Mouse (Mus musculus) testis, postnatal 10 days (tissue): ENCODE measurements around the gene Gpr155.

Source experiments
- DNase-seq: peaks from one replicate; pipeline ENCODE4 v3.0.0; 2021; ENCODE audit warnings: low spot score

Gene Gpr155

DNA sequence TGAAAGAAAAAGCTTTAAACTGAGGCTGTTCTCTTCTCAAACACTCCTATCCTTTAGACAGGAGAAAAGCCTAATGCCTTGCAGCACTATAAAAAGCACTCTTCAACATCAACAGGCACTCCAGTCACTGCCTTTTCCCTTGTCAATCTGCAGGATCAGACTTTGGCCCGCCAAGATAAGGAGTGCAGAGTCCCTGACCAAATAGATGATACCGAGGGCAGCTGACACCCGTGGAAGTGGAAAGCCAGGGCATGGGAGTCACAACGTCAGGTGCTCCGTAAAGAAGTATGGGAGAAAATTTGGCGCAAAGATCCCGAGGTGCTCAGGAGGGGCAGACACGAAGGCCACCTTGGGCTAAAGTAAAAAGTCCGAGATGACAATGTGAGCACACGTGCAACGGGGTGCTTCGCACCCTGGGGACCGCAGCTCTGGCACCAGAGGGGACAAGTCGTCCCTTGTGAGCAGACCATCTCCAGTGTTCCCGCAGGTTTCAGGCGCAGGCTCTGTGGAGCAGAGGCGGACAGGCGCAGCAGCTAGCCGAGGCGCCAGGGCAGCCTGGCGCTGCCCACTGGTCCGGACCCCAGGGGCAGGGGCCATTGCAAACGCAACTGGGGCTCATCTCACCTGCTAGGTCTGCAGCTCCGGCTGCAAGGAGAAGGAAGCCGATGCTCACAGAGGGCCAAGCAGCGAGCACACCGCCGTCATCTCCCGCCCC, 574 bp downstream of the Gpr155 start:
- DNase-seq = no peak

DNA sequence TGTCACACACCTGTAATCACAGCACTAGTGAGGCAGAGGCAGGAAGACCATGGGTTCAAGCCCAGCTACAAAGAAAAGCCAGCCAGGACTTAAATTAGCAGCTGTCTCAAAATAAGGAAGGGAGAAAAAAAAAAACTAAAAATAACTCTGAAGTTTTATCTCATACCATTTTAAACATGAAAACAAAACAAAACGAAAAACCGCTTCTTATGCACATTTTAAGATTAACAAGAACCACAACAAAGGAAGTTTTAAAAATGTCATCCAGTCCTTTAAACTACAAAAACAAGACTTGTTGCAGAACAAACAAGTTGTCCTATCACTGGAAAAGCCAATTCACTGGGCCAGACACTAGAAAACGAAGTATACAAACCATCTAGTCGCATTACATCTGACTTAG, 1.2 kb downstream of the Gpr155 start:
- DNase-seq = no peak

DNA sequence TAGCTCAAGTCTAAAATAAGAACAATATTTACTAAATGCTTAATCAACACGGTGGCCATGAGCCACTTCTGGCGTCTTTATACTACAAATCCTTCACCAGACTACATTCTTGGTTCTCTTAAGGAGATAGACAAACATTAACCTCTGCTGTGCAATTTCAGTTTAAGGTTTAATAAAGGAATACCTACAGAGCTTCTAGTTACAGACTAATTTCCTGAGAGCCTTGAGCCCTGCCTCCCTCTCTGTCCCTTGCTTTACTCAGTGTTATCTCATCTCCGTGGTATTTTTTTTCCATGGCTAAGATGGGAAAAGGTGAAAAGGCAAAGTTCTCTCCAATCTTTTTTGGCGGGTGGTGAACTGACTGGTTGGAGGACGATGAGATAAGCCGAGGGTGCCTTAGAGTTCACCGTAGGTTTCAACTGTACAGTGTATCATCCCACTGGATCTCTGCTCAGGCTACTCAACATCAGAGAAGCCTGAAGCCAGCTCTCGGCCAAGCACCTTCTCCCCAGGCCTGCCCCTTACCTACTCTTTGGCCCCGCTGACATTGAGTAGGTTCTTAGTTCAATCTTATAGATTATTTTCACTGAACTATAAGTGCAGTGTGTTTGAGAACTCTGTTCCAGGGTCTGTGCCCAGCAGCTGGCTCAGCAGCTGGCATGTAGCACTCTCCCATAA, 5.9 kb downstream of the Gpr155 start:
- no peak for DNase-seq

DNA sequence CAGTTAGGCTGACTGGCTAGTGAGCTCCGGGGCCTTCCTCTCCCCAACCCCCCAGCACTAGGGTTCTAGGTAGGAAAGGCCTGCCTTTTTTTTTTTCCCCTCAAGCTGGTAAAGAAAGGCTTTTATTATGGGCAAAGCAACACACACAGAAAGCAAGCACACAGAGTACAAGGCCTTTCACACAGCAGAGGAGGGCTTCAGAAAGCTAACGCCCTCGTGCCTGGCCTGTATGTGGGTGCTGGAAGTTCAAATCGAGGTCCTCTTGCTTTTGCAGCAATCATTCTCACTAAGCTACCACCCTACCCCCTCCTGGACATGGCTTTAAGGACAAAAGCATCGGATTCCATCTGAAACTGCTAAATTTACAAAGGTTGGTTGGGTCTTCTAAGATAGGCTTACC, 6.7 kb downstream of the Gpr155 start:
- DNase-seq = no peak

DNA sequence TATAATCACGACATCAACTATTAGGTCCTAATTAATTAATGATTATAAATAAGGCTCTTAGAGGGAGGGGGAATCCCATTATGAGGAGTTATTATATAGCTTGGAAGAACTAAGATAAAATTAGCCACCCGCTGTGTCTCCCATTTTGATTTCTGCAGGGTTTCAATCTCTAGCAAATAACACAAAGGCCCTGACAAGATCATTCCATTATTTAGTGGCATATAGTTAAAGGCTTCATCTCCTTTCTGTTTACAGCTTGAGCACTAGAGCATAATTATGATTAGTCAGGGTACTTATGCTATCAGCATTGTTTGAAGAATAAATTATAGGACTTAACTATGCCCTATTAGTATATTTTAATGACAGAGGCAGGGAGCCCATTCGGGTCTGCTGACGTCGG, 8.0 kb downstream of the Gpr155 start:
- no peak for DNase-seq

DNA sequence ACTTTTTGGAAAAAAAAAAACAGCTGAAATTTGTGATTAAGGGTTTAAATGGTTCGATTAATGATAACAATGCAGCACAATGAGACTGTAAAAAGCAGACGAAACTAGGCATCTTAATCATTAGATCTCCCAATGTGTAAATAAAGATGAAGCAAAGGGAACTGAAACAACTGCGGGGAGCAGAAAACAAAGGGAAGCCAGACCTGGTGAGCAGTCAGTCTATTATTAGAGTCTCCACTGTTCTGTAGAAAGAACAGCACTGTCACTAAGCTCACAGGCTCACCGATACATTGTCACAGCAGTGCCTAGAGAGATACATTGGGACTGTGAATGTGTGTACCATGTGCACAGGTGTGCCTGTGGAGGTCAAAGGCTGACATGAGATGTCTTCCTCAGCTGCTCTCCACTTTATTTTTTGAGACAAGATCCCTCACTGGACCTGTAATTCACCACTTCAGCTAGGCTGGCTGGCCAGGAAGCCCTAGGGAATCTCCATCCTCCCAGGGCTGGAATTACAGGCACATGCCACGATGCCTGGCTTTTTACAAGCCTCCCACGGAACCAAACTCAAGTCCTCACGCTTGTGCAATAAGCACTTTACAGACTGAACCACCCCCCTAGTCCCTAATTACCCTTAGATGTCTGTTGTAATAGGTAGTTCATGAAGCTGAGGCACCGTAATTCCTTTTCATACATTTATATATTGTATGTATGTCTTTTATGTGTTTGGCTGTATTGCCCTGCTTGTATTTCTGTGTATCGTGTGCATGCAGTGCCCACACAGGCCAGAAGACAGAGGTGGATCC, 14.6 kb downstream of the Gpr155 start:
- no peak for DNase-seq

DNA sequence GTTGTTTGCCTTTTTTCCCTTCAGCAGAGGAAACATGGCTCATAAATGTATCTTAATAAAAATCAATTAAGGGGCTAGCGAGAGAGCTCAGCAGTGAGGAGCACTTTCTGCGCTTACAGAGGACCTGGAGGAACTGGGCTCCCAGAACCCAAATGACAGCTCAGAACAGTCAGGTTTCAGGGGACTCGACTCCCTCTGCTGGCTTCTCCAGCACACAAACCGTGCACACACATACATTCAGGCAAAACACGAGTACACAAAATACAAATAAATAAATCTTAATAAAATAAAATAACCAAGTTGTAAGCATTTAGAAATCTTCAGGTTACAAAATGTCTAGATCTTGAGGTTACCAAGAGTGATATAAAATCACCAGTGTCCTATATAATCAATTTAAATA, 22.9 kb downstream of the Gpr155 start:
- no peak for DNase-seq

DNA sequence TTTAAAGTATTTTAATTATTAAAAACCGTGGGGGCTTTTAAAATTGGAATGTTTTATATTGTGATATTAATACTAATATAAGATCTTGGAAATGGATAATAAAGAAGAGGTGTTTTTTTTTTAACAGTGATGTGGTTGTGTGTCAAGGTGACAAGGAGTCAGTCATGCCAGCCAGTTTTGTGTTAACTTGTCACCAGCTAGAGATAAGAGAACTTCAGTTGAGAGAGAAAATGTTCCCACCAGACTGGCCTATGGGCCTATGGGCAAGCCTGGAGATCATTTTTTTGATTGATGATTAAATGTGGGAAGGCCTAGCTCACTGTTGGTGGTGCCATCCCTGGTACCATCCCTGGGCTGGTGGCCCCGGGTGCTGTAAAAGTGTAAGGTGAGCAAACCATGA, 25.8 kb downstream of the Gpr155 start:
- DNase-seq = no peak

DNA sequence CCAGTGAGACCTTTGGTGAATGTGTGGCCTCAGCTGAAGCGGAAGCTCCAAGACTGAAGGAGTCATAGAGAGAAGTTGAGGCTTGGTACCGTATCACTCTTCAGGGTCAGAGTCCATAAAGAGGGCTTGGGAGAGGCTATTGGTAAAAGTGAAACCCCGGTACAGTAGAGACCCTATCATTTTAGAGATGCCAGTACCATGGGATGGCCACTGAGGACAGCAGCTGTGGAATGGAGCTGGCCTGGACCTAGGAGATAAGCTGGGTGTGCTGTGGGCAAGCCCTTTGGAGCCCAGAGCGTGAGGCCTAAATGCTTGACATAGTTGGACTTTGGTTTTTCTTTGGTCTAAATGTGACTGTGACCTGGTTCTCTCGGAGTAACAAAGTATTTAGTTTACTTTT, 26.4 kb downstream of the Gpr155 start:
- DNase-seq = no peak

DNA sequence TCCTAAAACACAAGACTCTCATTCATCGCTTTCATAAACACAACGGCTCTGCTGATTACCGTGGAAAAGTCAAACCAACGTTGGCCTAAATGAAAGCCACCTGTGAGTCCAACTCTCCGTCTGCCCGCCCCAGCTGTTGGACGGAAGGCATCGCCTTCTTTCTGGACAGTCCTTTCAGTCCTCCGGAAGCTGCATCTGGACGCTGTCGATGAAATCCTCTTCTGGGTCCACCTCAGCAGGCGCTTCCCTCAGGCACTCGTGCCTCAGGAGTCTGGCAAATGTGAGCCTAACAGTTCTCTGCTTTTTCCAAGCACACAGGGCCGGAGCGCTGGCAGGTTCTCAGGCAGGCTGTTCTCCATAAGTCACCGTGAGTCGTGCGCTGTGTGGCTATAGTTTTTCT, 29.4 kb downstream of the Gpr155 start:
- no peak for DNase-seq

DNA sequence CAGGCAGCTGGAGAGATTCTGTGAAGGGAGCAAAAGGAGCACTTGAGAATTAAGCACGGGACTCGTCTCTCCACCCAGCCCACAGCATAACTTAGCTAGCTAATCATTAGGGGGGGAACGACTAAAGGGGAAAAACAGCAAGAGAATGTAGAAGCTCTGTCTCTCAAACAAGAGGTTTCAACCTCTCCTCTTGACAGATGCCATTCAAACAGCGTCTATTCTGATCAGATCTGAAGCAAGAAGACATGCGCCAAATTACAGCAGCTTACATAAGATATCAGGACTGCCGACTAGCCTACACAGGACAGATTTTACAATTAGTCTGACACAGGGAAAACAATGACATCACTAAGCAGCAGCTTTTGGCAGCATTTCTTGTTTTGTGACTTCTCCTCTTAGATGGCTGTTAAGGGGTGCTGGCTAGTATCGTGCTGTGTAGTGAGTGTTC, 34.4 kb downstream of the Gpr155 start:
- DNase-seq = no peak

DNA sequence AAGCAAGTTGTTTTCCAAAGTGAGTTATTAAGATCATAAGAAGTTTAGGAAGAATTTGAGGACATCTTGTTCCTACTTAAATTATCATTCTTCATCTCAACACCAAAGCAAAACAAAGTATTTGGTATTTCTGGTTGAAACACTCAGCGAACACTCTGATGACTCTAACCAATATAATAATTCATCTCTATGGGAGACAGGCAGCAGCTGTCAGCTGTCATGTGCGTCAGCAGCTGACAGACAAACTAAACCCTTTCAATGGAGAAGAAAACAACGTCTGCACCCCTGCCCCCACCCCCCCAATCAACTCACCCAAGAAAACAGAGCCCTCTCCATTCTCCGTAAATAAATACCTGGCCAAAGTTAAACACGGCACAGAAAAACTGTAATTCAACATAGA, 34.9 kb downstream of the Gpr155 start:
- DNase-seq = no peak

DNA sequence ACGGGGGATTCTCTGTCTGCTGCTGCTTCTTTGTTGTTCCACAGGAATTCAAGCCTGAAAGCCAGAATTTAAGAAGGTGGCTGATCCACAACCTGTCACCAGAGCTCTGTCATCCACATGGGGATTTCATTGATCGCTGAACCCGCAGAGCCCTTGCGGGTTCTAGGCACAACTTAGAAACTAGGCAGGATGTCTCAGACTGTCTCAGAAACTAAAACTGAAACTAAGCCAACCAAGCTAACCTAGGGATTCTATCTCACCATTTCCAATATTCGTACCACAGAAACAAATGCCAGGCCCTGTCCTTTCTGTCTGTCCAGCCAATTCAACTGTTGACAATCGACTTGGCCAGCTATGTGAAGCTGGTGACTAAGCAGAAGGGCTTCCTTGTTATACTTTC, 38.2 kb downstream of the Gpr155 start:
- no peak for DNase-seq

DNA sequence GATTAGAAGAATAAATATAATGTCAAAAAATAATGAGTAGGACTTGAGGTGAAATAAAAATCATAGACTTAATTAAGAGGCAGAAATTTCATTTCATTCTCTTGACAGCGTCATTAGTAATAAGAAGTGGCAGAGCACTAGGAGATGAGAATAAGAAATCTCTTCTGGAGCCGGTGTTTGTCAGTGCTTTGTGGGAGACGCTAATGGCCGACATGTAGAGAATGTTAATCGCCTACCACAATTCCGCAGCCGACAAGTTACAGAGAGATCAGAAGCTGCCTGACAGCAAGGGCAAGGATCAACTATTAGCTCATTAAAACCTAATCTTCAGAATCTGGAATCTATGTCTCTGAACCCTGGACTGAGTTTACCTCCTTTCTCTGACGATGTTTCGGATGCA, 38.6 kb downstream of the Gpr155 start:
- DNase-seq = no peak

DNA sequence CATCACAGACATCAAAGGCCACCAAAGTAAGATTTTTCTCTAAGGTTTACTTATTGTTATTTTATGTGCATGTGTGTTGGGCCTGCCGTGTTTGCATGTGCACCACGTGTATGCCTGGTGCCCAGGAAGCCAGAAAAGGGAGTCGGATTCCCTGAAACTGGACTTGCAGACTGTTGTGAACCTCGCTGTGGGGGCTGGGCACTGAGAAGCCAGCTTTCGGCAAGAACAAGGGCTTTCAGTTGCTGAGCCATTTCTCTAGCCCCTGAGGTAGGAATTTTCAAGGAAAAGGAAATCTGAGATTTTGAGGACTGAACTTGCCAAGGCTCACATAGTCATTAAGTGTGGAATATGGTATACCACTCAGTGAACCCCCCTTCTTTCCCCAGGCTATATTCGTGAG, 39.2 kb downstream of the Gpr155 start:
- DNase-seq = no peak

DNA sequence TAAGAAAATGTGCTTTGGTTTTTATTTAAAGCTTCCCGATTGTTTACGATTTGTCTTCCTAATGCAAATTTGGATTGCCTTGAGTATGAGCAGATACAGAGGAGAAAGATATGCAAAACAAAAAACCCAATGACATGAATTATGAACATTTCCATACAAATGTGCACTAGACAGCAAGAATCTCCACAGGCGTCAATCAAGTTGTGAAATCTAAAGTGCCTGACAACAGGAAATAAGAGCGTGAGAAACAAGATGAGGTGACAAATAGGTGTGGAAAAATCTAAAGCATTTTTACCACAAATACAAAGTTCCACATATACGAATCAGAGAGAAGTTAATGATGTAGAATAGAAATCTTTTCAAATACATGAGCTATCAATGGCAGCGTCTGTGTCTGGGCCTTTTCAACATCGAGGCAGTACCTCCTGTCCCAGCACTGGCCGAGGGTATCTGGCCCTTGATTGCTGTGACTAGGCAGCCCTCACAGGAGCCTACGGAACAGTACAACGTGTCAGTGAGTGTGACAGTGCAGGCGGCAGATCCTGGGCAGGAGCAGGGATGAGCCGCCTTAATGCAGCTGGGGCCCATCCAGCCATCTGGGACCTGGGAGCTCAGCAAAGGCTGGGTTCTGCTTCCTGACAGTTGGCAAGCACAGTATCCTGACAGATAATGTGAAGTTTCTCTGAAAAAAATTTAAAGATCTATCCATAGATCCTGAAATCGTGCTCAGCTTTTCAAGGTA, 39.9 kb downstream of the Gpr155 start:
- no peak for DNase-seq

DNA sequence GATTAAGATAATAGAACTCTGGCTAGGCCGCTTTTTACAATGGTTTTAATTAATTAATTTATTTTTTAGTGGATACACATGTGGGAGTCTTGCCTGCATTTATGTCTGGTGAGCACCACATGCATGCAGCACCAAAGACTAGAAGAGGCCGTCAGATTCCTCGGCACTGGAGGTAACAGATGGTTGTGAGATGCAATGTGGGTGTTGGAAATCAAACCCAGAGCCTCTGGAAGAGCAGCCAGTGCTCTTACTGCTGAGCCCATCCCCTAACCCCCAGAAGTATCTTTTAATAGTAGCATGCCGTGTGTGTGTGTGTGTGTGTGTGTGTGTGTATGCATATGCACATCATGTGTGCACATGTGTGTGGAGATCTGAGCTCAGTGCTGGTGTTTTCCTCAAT, 41.2 kb downstream of the Gpr155 start:
- DNase-seq = no peak

DNA sequence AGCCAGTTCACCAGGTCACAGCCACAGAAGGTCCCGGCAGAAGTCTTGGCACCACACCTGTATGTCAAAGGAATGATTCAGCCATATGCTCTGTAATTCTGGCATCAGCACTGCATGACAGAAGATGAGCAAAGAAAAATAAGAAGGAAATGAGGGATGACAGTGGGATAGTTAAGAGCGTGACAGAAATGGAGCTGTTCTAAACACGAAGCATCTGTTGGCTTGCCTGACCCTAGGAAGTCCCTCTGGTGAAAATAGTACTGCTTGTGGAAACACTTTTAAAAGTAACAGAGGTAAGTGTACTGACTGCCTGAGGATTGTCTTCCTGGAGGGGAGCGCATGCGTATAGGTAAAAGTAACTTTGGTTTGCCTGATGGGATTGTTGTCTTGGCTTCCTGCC, 42.7 kb downstream of the Gpr155 start:
- no peak for DNase-seq

DNA sequence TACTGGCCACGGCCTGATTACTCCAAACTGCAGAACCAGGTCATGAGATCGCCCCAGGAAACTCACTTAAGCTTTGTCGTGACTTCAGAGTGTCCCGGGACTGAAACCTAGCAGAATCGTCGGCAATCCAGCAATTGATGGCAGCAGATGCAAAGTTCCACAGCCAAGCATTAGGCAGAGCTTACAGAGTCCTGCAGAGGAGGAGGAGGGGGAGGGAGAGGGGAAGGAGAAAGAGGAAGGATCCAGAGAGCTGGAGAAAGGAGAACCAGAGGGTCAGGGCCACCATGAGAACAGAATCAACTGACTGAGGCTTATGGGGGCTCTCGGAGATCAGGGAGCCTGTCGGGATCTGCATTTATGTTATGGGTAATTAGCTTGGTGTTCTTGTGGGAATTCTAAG, 48.0 kb downstream of the Gpr155 start:
- no peak for DNase-seq

DNA sequence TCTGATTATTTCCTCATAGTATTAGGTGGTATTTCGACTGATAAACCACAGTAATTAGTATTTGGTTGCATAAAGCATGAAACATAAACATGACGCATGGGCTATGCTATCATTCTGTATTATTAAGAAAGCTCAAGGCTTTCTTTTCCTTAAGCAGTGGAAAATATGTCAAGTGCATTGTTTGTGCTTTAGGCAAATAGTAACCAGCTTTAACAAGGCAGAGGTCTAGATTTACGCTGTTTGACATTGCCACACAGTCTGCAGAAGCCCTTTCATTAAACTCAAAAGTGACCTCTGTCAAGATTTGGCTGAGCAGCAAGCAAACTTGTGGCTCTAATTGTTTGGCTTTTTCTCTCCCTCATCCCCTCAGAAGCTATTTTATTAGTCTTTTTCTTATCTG, 50.4 kb downstream of the Gpr155 start:
- no peak for DNase-seq

DNA sequence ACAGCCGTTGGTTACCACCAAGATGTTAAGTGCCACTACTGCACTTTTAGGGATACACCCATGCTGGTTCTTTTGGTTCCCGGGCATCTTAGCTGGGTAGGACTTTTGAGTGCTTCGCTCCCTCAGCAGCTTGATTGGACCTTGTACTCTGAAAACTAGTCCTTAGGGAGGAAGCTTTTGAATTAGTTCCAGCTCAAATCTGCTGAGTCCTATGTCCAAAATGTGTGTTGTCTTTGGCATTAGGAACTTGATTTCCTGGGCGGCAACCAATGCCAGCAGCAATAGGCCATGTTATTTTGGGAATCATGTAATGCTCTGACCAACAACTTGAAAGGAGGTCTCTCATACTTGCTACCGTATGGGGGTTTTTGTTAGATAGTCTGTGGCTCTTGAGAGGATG, 60.5 kb downstream of the Gpr155 start:
- no peak for DNase-seq

DNA sequence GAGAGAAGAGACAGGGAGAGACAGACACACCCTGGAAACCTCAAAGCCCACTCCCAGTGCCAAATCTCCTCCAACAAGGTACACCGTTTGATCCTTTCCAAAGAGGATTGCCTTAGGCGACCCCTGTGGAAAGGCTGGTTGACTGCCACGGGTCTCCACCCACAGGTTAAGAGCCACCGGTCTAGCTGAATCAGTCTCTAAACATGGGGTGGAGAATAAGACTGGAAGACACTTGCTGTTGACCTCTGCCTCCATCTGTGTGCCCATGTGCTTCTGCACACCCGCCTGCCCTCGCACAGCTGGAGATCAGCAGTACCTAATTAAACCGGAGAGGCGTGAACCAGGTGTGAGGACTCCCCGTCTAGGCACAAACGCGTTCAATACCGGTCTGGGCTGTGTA, 63.4 kb downstream of the Gpr155 start:
- no peak for DNase-seq

DNA sequence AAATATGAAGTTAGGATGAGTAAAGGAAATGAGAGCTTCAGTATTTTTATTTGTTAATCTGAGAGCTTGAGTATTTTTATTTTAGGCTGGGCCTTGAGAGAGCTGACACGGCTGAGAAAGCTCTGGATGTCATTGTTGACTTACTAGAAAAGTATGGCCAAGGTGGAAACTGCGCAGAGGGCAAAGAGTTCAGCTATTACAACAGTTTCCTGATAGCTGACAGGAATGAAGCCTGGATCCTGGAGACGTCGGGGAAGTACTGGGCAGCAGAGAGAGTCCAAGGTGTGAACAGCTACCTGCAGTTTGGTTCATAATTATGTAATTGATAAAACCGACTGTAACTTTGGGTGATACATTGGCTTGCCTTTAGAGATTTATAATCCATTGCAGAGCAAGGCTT, 67.2 kb downstream of the Gpr155 start:
- no peak for DNase-seq
